Mouse (Mus musculus): ENCODE data around the gene Actbl2. TPM values are rescaled to one million over a fixed set of nuclear protein-coding genes. Genes with fewer than 3 reads are reported as not detected.

The Actbl2 gene
- polyA plus RNA-seq, 1 experiment from 2014 or later: not detected

DNA sequence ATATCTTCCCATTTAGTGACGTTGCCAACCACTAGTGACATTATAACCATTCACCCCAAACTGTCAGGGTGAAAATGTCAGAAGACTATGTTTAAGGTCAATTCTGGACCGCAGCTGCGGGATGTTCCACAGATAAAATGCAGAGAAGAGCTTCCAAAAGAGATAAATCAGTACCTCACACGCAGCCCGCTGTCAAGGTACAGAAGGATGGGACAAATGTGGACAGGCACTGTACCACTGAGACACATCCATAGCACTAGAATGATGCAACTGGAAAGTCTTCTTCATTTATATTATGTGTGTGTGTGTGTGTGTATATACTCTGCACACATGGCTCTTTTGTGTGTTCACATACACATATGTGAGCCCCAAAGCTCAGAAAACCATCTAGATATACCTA is 49.9 kb downstream of the Actbl2 start:
- Histone ChIP-seq H3K9me3 (no peaks in the 10 kb centered on the region), H3K4me2 (replicated peaks) (no peak overlapping the region), H3K36me3 (no peaks in the 10 kb centered on the region), H3K4me1 (replicated peaks) (0 out of 2 replicates have a peak, but pooled peaks cover 2% of the 10 kb centered on the region), H3K27me3 (no peaks in the 10 kb centered on the region), H3K27ac (no peak overlapping the region), H3K9ac (replicated peaks) (no peak overlapping the region), H3K4me3 (replicated peaks) (no peak overlapping the region)
- no peak for ATAC-seq
- WGBS: 92% methylated on average over 5 of the region's 5 CpGs

Other genes starting within 250 kb of the Actbl2 start
- gene Gpbp1, start 235.1 kb downstream of the Actbl2 start, polyA plus RNA-seq (2015; fragmentation: Nextera tagmentation; extraction: Ambion mirVana): 113 and 116 TPM in 2 replicates

Data from midbrain, embryonic 13.5 days (tissue).